ENCODE assay signal across 14 mouse cellular contexts in genomic region chr4:56178844-56179481, GRCm38 (mm10).
DNase-seq lines count a peak whose midpoint lies in the region; ATAC-seq lines count a peak whose summit lies in the region.
"Had no signal": no experiment of that assay in that cellular context is flagged by ENCODE, and none has a peak within 500 bp of the region (broad histone marks: within the 10 kb centered on the region; RNA-seq: fewer than 3 reads in every experiment).

No protein-coding gene starts in this region.

- no peak overlapping the region for H3K27ac ChIP-seq in neural tube, embryonic 14.5 days (ENCODE audit: low read depth, low read length)
- no peak overlapping the region for H3K27ac ChIP-seq in hindbrain, embryonic 11.5 days (ENCODE audit: low read depth, low read length)
- no peak overlapping the region for H3K27ac ChIP-seq in intestine, embryonic 15.5 days
- H3K27ac ChIP-seq: liver, embryonic 13.5 days had no signal

- H3K4me2 ChIP-seq in neural tube, embryonic 14.5 days (ENCODE audit: low read depth, low read length): no peak overlapping the region
- H3K4me2 ChIP-seq in hindbrain, embryonic 11.5 days (replicated peaks; ENCODE audit: low read depth, low read length): no peak overlapping the region
- no peak overlapping the region for H3K4me2 ChIP-seq in intestine, embryonic 15.5 days (replicated peaks)
- H3K4me2 ChIP-seq: liver, embryonic 13.5 days had no signal

- H3K4me3 ChIP-seq in neural tube, embryonic 14.5 days (ENCODE audit: low read depth, low read length): no peak overlapping the region
- H3K4me3 ChIP-seq in hindbrain, embryonic 11.5 days (ENCODE audit: low read depth, low read length): no peak overlapping the region
- no peak overlapping the region for H3K4me3 ChIP-seq in intestine, embryonic 15.5 days (replicated peaks)
- H3K4me3 ChIP-seq: liver, embryonic 13.5 days; myocyte had no signal

- ATAC-seq in neural tube, embryonic 14.5 days (ENCODE audit: low read depth): peak; percentile 44; the same call in 1 of the 2 replicates
- peak; percentile 78 for ATAC-seq in hindbrain, embryonic 11.5 days (ENCODE audit: low FRiP score)
- ATAC-seq in intestine, embryonic 15.5 days: no peak

- H3K36me3 ChIP-seq in neural tube, embryonic 14.5 days (ENCODE audit: control insufficient read depth, insufficient read depth, low read length): no peaks in the 10 kb centered on the region
- no peaks in the 10 kb centered on the region for H3K36me3 ChIP-seq in hindbrain, embryonic 11.5 days (ENCODE audit: control insufficient read depth, insufficient read depth, low read length)
- H3K36me3 ChIP-seq in intestine, embryonic 15.5 days: no peaks in the 10 kb centered on the region
- H3K36me3 ChIP-seq: liver, embryonic 13.5 days had no signal

- H3K9me3 ChIP-seq in neural tube, embryonic 14.5 days (ENCODE audit: control insufficient read depth, low read length): no peaks in the 10 kb centered on the region
- no peaks in the 10 kb centered on the region for H3K9me3 ChIP-seq in hindbrain, embryonic 11.5 days (ENCODE audit: control insufficient read depth, low read length)
- no peaks in the 10 kb centered on the region for H3K9me3 ChIP-seq in intestine, embryonic 15.5 days
- H3K9me3 ChIP-seq: liver, embryonic 13.5 days had no signal

- peak; percentile 17 for DNase-seq in embryo, embryonic 10.5 days (ENCODE audit: low spot score)
- DNase-seq in embryo, embryonic 9.5 days (ENCODE audit: extremely low spot score): no peak
- DNase-seq in neural tube, embryonic 10.5 days (ENCODE audit: extremely low spot score, low spot score): no peak
- DNase-seq in hindbrain, embryonic 11.5 days (ENCODE audit: low spot score): peak; percentile 26
- DNase-seq in gastrocnemius, adult 8-10 months (ENCODE audit: low spot score in 2 of 2): no peak
- DNase-seq in yolk sac, embryonic 10.5 days (ENCODE audit: low spot score): no peak
- DNase-seq: adrenal gland, postnatal 10 days; heart, adult 18-20 months; kidney, adult 18-20 months; liver, embryonic 13.5 days; lung, postnatal 4 days had no signal

- 46% methylated on average over 9 of the region's 9 CpGs for WGBS in neural tube, embryonic 14.5 days
- WGBS in hindbrain, embryonic 11.5 days: 60% methylated on average over 9 of the region's 9 CpGs
- WGBS in intestine, embryonic 15.5 days: 80% methylated on average over 9 of the region's 9 CpGs

- no peaks in the 10 kb centered on the region for H3K4me1 ChIP-seq in neural tube, embryonic 14.5 days (ENCODE audit: control insufficient read depth, insufficient read depth, low read length)
- no peaks in the 10 kb centered on the region for H3K4me1 ChIP-seq in hindbrain, embryonic 11.5 days (replicated peaks; ENCODE audit: control insufficient read depth, insufficient read depth, low read length)
- no peaks in the 10 kb centered on the region for H3K4me1 ChIP-seq in intestine, embryonic 15.5 days (replicated peaks)
- H3K4me1 ChIP-seq: liver, embryonic 13.5 days had no signal

- no peak overlapping the region for H3K9ac ChIP-seq in neural tube, embryonic 14.5 days (replicated peaks; ENCODE audit: low read depth, low read length)
- no peak overlapping the region for H3K9ac ChIP-seq in hindbrain, embryonic 11.5 days (ENCODE audit: low read depth, low read length)
- H3K9ac ChIP-seq in intestine, embryonic 15.5 days: no peak overlapping the region
- H3K9ac ChIP-seq: liver, embryonic 13.5 days had no signal

- H3K27me3 ChIP-seq in neural tube, embryonic 14.5 days (ENCODE audit: control insufficient read depth, insufficient read depth, low read length): no peaks in the 10 kb centered on the region
- no peaks in the 10 kb centered on the region for H3K27me3 ChIP-seq in hindbrain, embryonic 11.5 days (ENCODE audit: control insufficient read depth, insufficient read depth, low read length)
- no peaks in the 10 kb centered on the region for H3K27me3 ChIP-seq in intestine, embryonic 15.5 days (replicated peaks)
- H3K27me3 ChIP-seq: liver, embryonic 13.5 days had no signal

Comparison
In these comparisons a context has a peak if more than half of its experiments do, and no peak if none do; other contexts are left out.
1. DNase-seq: peak in embryo, embryonic 10.5 days (single experiment) and hindbrain, embryonic 11.5 days (single experiment); none in embryo, embryonic 9.5 days (single experiment), neural tube, embryonic 10.5 days (single experiment), gastrocnemius, adult 8-10 months (0 of 2) and yolk sac, embryonic 10.5 days (single experiment).